Mouse (Mus musculus) heart, embryonic 15.5 days (tissue): ENCODE data around the gene Rcor2. TPM values are rescaled to one million over a fixed set of nuclear protein-coding genes. Genes with fewer than 3 reads are reported as not detected.

Experiments
- ATAC-seq: fragments of 200-750 bp; cut with Nextera tagmentation; replicated peaks from 2 replicates; pipeline ENCODE4 v1.8.0; 2017; ENCODE audit warnings: low read depth, moderate TSS enrichment; ENCODE audit not compliant: insufficient number of reproducible peaks, insufficient read depth, low FRiP score
- H3K27ac ChIP-seq: fragments of 300-500 bp; sonication (generic); 2 replicates; pipeline ENCODE4 v1.5.1; 2015; ENCODE audit warnings: mild to moderate bottlenecking, inconsistent platforms
- H3K27me3 ChIP-seq: fragments of 300-500 bp; sonication (generic); 2 replicates; pipeline ENCODE4 v1.6.1; 2015; ENCODE audit warnings: inconsistent platforms
- H3K36me3 ChIP-seq: fragments of 300-500 bp; sonication (generic); 2 replicates; pipeline ENCODE4 v1.6.1; 2015; ENCODE audit warnings: mild to moderate bottlenecking, inconsistent platforms
- H3K4me1 ChIP-seq: fragments of 300-500 bp; sonication (generic); replicated peaks from 2 replicates; pipeline ENCODE4 v1.6.1; 2015; ENCODE audit warnings: inconsistent platforms
- H3K4me2 ChIP-seq: fragments of 300-500 bp; sonication (generic); 2 replicates; pipeline ENCODE4 v1.6.1; 2015; ENCODE audit warnings: inconsistent platforms, mild to moderate bottlenecking, moderate library complexity
- H3K4me3 ChIP-seq: fragments of 300-500 bp; sonication (generic); 2 replicates; pipeline ENCODE4 v1.5.1; 2015; ENCODE audit warnings: mild to moderate bottlenecking, inconsistent platforms
- H3K9ac ChIP-seq: fragments of 300-500 bp; sonication (generic); 2 replicates; pipeline ENCODE4 v1.6.1; 2015; ENCODE audit warnings: mild to moderate bottlenecking, inconsistent platforms
- H3K9me3 ChIP-seq: fragments of 300-500 bp; sonication (generic); replicated peaks from 2 replicates; pipeline ENCODE4 v1.6.1; 2016; ENCODE audit warnings: inconsistent platforms
- WGBS: fragments of 180-500 bp; shearing (Covaris S2); methylation state at CpG from one replicate; pipeline ENCODE4 v1.1.7; 2015; ENCODE audit warnings: mixed read lengths; 5-methylcytosine and 5-hydroxymethylcytosine counted together
- polyA plus RNA-seq: library from polyadenylated mRNA; unstranded; fragments of >200 nt; fragmentation: Nextera tagmentation; extraction: Ambion mirVana; gene quantifications from 2 replicates; pipeline ENCODE4 v1.2.1, GENCODE M21; 2015

Gene Rcor2
- polyA plus RNA-seq, 1 experiment from 2014 or later, result 13.1 TPM

- WGBS, result 11% methylated on average over 5 of the region's 5 CpGs
- peak; percentile 61 for ATAC-seq
Measured at GRCm38 (mm10) chr19:7310704-7311103, 43.6 kb downstream of the Rcor2 start.

DNA sequence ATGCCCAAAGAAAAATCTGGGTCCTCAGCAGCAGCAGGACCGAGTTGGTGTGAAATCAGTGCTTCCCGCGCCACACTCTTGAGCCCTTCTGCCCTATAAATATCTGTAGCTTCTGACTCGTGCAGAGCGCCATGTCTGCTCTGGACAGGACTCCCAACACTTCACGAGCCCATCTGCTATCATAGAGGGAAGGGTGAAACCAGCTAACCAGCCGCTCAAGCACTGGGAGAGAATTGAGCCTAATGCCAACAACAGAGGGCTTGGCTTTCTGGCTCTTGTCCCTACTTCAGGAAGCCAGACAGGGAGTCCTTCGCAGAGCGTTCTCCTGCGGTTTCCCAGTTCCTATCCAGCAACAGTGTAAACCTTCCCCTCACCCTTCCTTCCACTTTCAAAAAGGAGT lies 44.2 kb downstream of the Rcor2 start:
- Histone ChIP-seq H3K9me3 (no peaks in the 10 kb centered on the region), H3K9ac (no peak overlapping the region), H3K4me3 (0 out of 2 replicates have a peak overlapping the region, but pooled peaks have one; percentile 5), H3K36me3 (no peaks in the 10 kb centered on the region), H3K27me3 (no peaks in the 10 kb centered on the region), H3K4me2 (peak overlapping the region; percentile 37), H3K4me1 (peaks cover 77% of the 10 kb centered on the region), H3K27ac (peak overlapping the region; percentile 86)
- peak; percentile 64 for ATAC-seq
- WGBS, result 18% methylated on average over 10 of the region's 10 CpGs

More at GRCm38 (mm10) chr19:7310704-7311103, 43.6 kb downstream of the Rcor2 start:
- Histone ChIP-seq H3K4me1 (peaks cover 81% of the 10 kb centered on the region), H3K9me3 (no peaks in the 10 kb centered on the region), H3K27ac (peak overlapping the region; percentile 86), H3K36me3 (no peaks in the 10 kb centered on the region), H3K4me3 (no peak overlapping the region), H3K9ac (no peak overlapping the region), H3K27me3 (no peaks in the 10 kb centered on the region), H3K4me2 (peak overlapping the region; percentile 37)

DNA sequence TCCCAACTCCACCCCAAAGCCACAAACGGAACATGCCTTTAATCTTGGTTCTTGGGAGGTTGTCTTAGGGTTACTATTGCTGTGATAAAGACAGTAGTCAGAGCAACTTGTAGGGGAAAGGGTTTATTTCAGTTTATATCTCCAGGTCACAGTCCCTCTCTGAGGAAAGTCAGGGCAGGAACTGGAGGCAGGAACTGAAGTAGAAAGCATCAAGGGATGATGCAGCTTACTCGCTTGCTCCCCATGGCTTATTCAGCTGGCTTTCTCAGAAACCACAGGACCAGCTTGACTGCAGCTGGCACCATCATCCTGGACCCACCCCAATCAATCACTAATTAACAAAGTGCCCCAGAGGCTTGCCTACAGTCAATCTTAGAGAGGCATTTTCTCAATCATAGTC lies 46.5 kb downstream of the Rcor2 start:
- no peak overlapping the region for H3K4me3 ChIP-seq
- no peaks in the 10 kb centered on the region for H3K36me3 ChIP-seq
- WGBS, result 86% methylated on average over 2 of the region's 2 CpGs

DNA sequence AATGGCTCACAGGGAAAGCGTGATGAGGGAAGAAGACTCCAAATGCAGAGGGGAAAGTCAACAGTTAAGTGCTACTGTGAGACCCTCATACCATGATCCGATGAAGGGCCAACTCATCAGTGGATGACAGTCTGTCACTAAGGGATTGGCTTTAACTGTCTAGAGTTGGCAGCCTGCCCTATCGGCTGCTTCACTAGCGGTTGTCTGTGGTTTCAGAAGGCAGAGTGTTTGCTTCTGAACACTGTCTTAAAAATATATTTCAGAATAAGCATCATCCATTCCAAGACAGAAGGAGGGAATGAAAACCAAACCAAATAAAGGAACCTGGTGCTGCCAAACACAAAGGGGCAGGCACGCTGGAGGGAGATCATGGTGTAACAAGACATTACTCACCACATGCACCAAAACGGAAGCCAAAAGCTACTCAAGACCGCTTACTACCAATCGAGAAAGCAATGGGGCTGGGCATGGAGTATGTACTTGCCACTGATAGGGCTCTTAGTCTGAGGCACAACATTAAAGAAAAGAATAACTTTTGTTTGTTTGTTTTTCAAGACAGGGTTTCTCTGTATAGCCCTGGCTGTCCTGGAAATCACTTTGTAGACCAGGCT lies 48.0 kb downstream of the Rcor2 start:
- Histone ChIP-seq H3K4me2 (no peak overlapping the region), H3K27ac (no peak overlapping the region), H3K36me3 (no peaks in the 10 kb centered on the region), H3K27me3 (no peaks in the 10 kb centered on the region), H3K9me3 (no peaks in the 10 kb centered on the region), H3K4me1 (peaks cover 42% of the 10 kb centered on the region), H3K9ac (no peak overlapping the region), H3K4me3 (no peak overlapping the region)
- ATAC-seq, result no peak
- 58% methylated on average over 8 of the region's 8 CpGs for WGBS

More for the DNA sequence above, 46.5 kb downstream of the Rcor2 start:
- Histone ChIP-seq H3K9ac (no peak overlapping the region), H3K4me1 (peaks cover 55% of the 10 kb centered on the region), H3K27ac (no peak overlapping the region), H3K4me2 (no peak overlapping the region), H3K27me3 (no peaks in the 10 kb centered on the region), H3K9me3 (no peaks in the 10 kb centered on the region)
- no peak for ATAC-seq

DNA sequence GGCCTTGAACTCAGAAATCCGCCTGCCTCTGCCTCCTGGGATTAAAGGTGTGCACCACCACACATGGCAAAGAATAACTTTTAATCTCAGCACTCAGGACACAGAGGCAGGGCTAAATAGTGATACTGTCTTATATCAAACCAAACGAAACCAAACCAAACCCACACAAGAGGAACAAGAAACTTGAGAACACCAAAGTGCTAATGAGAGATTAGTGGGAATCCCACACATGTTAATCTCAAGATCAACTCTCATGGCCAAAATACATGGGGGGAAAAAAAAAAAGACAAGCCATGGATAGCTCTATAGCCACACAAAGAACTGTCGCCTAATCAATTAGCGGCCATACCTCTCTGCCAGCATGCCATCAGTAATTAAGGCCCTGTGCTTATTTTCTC lies 48.5 kb downstream of the Rcor2 start:
- 88% methylated on average over 4 of the region's 4 CpGs for whole genome bisulfite sequencing
- no peak overlapping the region for H3K9ac ChIP-seq
- no peak overlapping the region for H3K4me3 ChIP-seq
- no peaks in the 10 kb centered on the region for H3K9me3 ChIP-seq
- ATAC-seq, result no peak
- no peaks in the 10 kb centered on the region for H3K27me3 ChIP-seq
- H3K4me2 ChIP-seq, result no peak overlapping the region
- H3K36me3 ChIP-seq, result no peaks in the 10 kb centered on the region
- H3K27ac ChIP-seq, result no peak overlapping the region
- peaks cover 37% of the 10 kb centered on the region for H3K4me1 ChIP-seq

DNA sequence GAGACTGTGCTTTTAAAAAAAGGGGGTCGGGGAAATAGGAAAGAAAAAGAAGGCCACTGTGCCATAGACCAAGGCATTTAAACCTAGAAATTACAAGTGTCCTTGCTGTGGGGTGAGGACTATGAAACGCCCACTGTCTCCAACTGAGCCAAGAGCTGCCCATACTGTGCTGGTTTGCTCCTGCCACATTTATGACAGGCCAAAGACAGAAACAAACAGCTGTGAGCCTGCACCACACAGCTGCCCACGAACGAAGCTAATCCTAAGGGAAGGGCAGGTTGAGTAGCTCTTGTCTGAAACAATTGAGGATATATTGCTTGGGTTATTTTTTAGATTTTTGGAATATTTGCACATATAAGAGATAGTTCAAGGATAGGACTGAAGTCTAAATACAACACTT lies 49.7 kb downstream of the Rcor2 start:
- no peak overlapping the region for H3K27ac ChIP-seq
- H3K4me1 ChIP-seq, result peaks cover 24% of the 10 kb centered on the region
- H3K9me3 ChIP-seq, result no peaks in the 10 kb centered on the region
- H3K4me2 ChIP-seq, result no peak overlapping the region
- no peak overlapping the region for H3K9ac ChIP-seq
- no peaks in the 10 kb centered on the region for H3K36me3 ChIP-seq
- ATAC-seq, result no peak
- H3K4me3 ChIP-seq, result no peak overlapping the region
- no peaks in the 10 kb centered on the region for H3K27me3 ChIP-seq
- 78% methylated on average over 4 of the region's 4 CpGs for WGBS

GRCm38 (mm10) chr19:7317716-7318115 lies 50.6 kb downstream of the Rcor2 start:
- no peak overlapping the region for H3K9ac ChIP-seq
- no peaks in the 10 kb centered on the region for H3K9me3 ChIP-seq
- no peaks in the 10 kb centered on the region for H3K27me3 ChIP-seq
- H3K4me3 ChIP-seq, result no peak overlapping the region
- no peak overlapping the region for H3K4me2 ChIP-seq
- peaks cover 17% of the 10 kb centered on the region for H3K4me1 ChIP-seq
- H3K36me3 ChIP-seq, result no peaks in the 10 kb centered on the region
- ATAC-seq, result no peak
- H3K27ac ChIP-seq, result no peak overlapping the region
- WGBS, result 80% methylated on average over 4 of the region's 4 CpGs

- H3K9ac ChIP-seq, result no peak overlapping the region
- H3K27me3 ChIP-seq, result no peaks in the 10 kb centered on the region
- no peaks in the 10 kb centered on the region for H3K9me3 ChIP-seq
- WGBS, result 43% methylated on average over 2 of the region's 2 CpGs
- H3K36me3 ChIP-seq, result no peaks in the 10 kb centered on the region
- peaks cover 8% of the 10 kb centered on the region for H3K4me1 ChIP-seq
- no peak overlapping the region for H3K4me3 ChIP-seq
- ATAC-seq, result no peak
- no peak overlapping the region for H3K4me2 ChIP-seq
- H3K27ac ChIP-seq, result no peak overlapping the region
Measured at GRCm38 (mm10) chr19:7320181-7320580, 53.1 kb downstream of the Rcor2 start.

DNA sequence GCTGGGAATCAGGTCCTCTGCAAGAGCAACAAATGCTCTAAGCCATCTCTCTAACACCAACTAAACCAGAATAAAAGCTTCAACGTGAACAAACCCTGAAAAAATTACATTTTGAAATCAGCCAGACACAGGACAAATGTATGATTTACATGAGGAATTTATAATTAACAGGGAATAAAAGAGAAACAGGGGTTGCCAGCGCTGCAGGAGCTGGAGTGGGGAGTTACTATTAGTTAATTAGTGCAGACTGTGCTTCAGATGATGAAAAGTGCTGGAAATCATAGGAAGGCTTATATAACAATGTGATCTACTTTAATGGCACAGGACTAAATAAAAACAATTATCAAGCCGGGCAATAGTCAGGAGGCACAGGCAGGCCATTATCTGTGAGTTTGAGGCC lies 54.3 kb downstream of the Rcor2 start:
- 97% methylated on average over 3 of the region's 3 CpGs for WGBS
- Histone ChIP-seq H3K36me3 (no peaks in the 10 kb centered on the region), H3K27me3 (no peaks in the 10 kb centered on the region), H3K4me2 (no peak overlapping the region), H3K4me3 (no peak overlapping the region), H3K9me3 (no peaks in the 10 kb centered on the region), H3K9ac (no peak overlapping the region), H3K27ac (no peak overlapping the region), H3K4me1 (peaks cover 2% of the 10 kb centered on the region; the same call in 1 of the 2 replicates)
- no peak for ATAC-seq

Other genes starting within 250 kb of the Rcor2 start
- 6.5 and 18.3 TPM in 2 replicates for gene Fermt3, start 247.9 kb upstream of the Rcor2 start, polyA plus RNA-seq
- 168 and 203 TPM in 2 replicates for gene Stip1, start 227.4 kb upstream of the Rcor2 start, polyA plus RNA-seq
- 49.1 and 57.6 TPM in 2 replicates for gene Macrod1, start 210.5 kb upstream of the Rcor2 start, polyA plus RNA-seq
- 1.3 and 2.5 TPM in 2 replicates for gene Flrt1, start 161.6 kb upstream of the Rcor2 start, polyA plus RNA-seq
- gene Otub1, start 61.0 kb upstream of the Rcor2 start, polyA plus RNA-seq, result 122 and 135 TPM in 2 replicates
- gene Cox8a, start 49.7 kb upstream of the Rcor2 start, polyA plus RNA-seq, result 1,507 and 2,028 TPM in 2 replicates
- gene Naa40, start 26.1 kb upstream of the Rcor2 start, polyA plus RNA-seq, result 48.2 and 56.2 TPM in 2 replicates
- 26.4 and 38.1 TPM in 2 replicates for gene Mark2, start 74.5 kb downstream of the Rcor2 start, polyA plus RNA-seq
- gene Spindoc, start 115.7 kb downstream of the Rcor2 start, polyA plus RNA-seq, result 16.9 and 18.7 TPM in 2 replicates
- gene 2700081O15Rik, start 150.3 kb downstream of the Rcor2 start, polyA plus RNA-seq, result 3.3 and 4.7 TPM in 2 replicates
- 127 and 137 TPM in 2 replicates for gene Rtn3, start 216.0 kb downstream of the Rcor2 start, polyA plus RNA-seq
- gene Atl3, start 226.7 kb downstream of the Rcor2 start, polyA plus RNA-seq, result 8.7 and 9.0 TPM in 2 replicates